Mouse (Mus musculus): Measurements from ENCODE around the gene Cxcr3. TPM values are rescaled to one million over a fixed set of nuclear protein-coding genes. Genes with fewer than 3 reads are reported as not detected.
A peak's percentile ranks its signal among the peaks of the same experiment; 100 is the strongest.

Cxcr3 gene
- polyA plus RNA-seq (2015; fragmentation: Nextera tagmentation; extraction: Ambion mirVana) = 0.22 and 0.27 TPM in 2 replicates

GRCm38 (mm10) chrX:101733828-101734319, at the start of gene Cxcr3:
Gene Cxcr3 (minus strand): TSS chrX:101734269.
- WGBS = 76% methylated on average over 11 of the region's 11 CpGs
- no peaks in the 10 kb centered on the region for H3K4me1 ChIP-seq (replicated peaks)
- H3K4me2 ChIP-seq = no peak within 1 kb of the TSS
- peaks cover 20% of the 10 kb centered on the region; the same call in 1 of the 2 replicates for H3K27me3 ChIP-seq
- no peak within 1 kb of the TSS for H3K9ac ChIP-seq
- H3K36me3 ChIP-seq = no peaks in the 10 kb centered on the region
- ATAC-seq (ENCODE audit: low FRiP score) = no peak
- no peak within 1 kb of the TSS for H3K4me3 ChIP-seq
- no peaks in the 10 kb centered on the region for H3K9me3 ChIP-seq
- no peak within 1 kb of the TSS for H3K27ac ChIP-seq

DNA sequence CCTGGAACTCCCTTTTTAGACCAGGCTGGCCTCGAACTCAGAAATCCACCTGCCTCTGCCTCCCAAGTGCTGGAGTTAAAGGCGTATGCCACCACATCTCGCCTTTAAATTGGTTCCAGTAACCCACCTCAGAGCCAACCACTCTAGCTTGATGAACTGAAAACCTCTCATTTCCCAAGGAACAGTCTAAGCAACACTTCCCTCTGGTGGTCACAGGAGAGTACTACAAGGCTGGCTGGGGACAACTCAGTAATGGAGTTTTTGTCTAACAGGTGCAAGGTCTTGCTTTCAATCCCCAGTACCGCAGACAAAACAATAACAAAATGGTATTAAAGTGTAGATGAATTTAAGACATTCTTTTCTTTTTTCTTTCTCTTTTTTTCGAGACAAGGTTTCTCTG, 38.0 kb upstream of the Cxcr3 start:
- Histone ChIP-seq H3K36me3 (no peaks in the 10 kb centered on the region), H3K27me3 (peaks cover 4% of the 10 kb centered on the region; the same call in 1 of the 2 replicates), H3K27ac (no peak overlapping the region), H3K4me1 (replicated peaks) (no peaks in the 10 kb centered on the region), H3K9me3 (no peaks in the 10 kb centered on the region), H3K4me3 (no peak overlapping the region), H3K9ac (no peak overlapping the region), H3K4me2 (no peak overlapping the region)
- ATAC-seq (ENCODE audit: low FRiP score) = no peak
- 46% methylated on average over 5 of the region's 5 CpGs for WGBS

- H3K27ac ChIP-seq = no peak overlapping the region
- H3K9me3 ChIP-seq = no peaks in the 10 kb centered on the region
- H3K4me3 ChIP-seq = no peak overlapping the region
- H3K27me3 ChIP-seq = peaks cover 14% of the 10 kb centered on the region; the same call in 1 of the 2 replicates
- H3K36me3 ChIP-seq = no peaks in the 10 kb centered on the region
- H3K4me1 ChIP-seq (replicated peaks) = no peaks in the 10 kb centered on the region
- no peak for ATAC-seq (ENCODE audit: low FRiP score)
- no peak overlapping the region for H3K9ac ChIP-seq
- no peak overlapping the region for H3K4me2 ChIP-seq
- WGBS = 71% methylated on average over 3 of the region's 3 CpGs
Observed at GRCm38 (mm10) chrX:101770307-101770706, 36.2 kb upstream of the Cxcr3 start.

- WGBS = 82% methylated on average over 2 of the region's 2 CpGs
- Histone ChIP-seq H3K27me3 (peaks cover 17% of the 10 kb centered on the region), H3K36me3 (no peaks in the 10 kb centered on the region), H3K9me3 (no peaks in the 10 kb centered on the region), H3K9ac (no peak overlapping the region), H3K4me1 (replicated peaks) (no peaks in the 10 kb centered on the region), H3K27ac (no peak overlapping the region), H3K4me3 (no peak overlapping the region), H3K4me2 (no peak overlapping the region)
- ATAC-seq (ENCODE audit: low FRiP score) = no peak
Observed at GRCm38 (mm10) chrX:101769478-101769877, 35.4 kb upstream of the Cxcr3 start.

DNA sequence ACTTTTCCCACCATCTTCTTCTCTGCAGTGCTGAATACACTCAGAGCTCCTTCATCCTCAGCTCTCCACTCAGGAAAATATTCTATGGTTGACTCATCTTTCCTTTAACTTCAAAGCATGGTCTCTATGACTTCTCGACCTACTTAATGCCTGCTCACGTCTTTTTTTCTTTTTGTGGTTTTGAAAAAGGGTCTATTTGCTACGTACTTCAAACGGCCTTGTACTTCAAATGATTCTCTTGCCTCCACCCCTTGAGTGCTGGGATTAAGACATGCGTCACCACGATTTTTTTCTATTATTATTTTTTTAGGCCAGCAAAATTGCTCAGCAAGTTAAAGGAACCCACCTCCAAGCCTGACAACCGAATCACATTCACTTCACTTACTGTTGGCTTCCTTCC, 33.2 kb upstream of the Cxcr3 start:
- Histone ChIP-seq H3K27ac (no peak overlapping the region), H3K27me3 (peaks cover 17% of the 10 kb centered on the region), H3K4me1 (replicated peaks) (no peaks in the 10 kb centered on the region), H3K4me2 (no peak overlapping the region), H3K4me3 (no peak overlapping the region), H3K9ac (no peak overlapping the region), H3K36me3 (no peaks in the 10 kb centered on the region), H3K9me3 (no peaks in the 10 kb centered on the region)
- ATAC-seq (ENCODE audit: low FRiP score) = no peak
- WGBS = 84% methylated on average over 7 of the region's 7 CpGs

DNA sequence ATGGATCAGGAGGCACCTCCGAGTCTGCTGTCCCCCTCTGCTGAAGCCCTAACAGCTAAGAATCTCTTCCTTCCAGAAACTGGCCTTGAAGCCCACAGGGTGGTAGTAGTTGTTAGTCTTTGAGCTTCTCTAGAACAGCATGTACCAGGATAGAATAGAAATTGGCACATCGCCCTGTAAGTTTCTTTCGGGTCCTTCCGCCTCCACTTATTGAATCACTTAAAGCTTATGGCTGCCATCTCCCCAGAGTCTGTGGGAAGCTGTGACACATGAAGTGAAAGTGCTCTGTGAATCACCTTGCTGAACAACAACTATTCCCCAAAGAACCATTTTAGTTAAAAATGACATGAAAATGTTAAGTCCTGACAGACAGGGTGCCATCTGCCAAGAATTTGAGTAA, 31.0 kb upstream of the Cxcr3 start:
- Histone ChIP-seq H3K4me1 (replicated peaks) (no peaks in the 10 kb centered on the region), H3K4me2 (no peak overlapping the region), H3K36me3 (no peaks in the 10 kb centered on the region), H3K27me3 (peaks cover 22% of the 10 kb centered on the region), H3K9ac (no peak overlapping the region), H3K4me3 (no peak overlapping the region), H3K27ac (no peak overlapping the region), H3K9me3 (no peaks in the 10 kb centered on the region)
- no peak for ATAC-seq (ENCODE audit: low FRiP score)
- 87% methylated on average over 4 of the region's 4 CpGs for WGBS

GRCm38 (mm10) chrX:101764621-101765020, 30.6 kb upstream of the Cxcr3 start:
- Histone ChIP-seq H3K36me3 (no peaks in the 10 kb centered on the region), H3K9me3 (no peaks in the 10 kb centered on the region), H3K4me3 (no peak overlapping the region), H3K27me3 (peaks cover 24% of the 10 kb centered on the region), H3K27ac (no peak overlapping the region), H3K9ac (no peak overlapping the region), H3K4me2 (no peak overlapping the region), H3K4me1 (replicated peaks) (no peaks in the 10 kb centered on the region)
- ATAC-seq (ENCODE audit: low FRiP score) = no peak
- 79% methylated on average over 5 of the region's 5 CpGs for WGBS

DNA sequence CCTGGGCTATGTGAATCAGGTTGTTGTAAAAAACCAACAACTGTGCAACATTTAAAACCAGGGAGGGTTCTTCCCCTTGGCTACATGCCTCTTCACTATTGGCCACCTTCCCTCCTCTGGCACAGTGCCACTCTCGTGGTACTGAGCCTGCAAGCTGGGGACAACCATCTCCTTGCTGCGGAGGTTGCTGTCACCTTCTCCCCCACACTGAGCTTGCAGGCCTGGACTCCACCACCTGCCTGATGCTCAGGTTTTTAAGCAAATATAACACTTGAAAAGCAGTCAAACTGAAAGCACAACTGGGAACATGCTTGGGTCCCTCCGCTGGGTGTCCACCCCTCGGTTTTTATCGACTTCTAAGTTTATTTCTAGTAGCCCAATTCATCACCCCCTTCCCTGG, 20.4 kb upstream of the Cxcr3 start:
- Histone ChIP-seq H3K9ac (no peak overlapping the region), H3K4me1 (replicated peaks) (no peaks in the 10 kb centered on the region), H3K27ac (no peak overlapping the region), H3K4me2 (no peak overlapping the region), H3K27me3 (peaks cover 14% of the 10 kb centered on the region; the same call in 1 of the 2 replicates), H3K36me3 (no peaks in the 10 kb centered on the region), H3K4me3 (no peak overlapping the region), H3K9me3 (no peaks in the 10 kb centered on the region)
- 78% methylated on average over 5 of the region's 5 CpGs for WGBS
- no peak for ATAC-seq (ENCODE audit: low FRiP score)

DNA sequence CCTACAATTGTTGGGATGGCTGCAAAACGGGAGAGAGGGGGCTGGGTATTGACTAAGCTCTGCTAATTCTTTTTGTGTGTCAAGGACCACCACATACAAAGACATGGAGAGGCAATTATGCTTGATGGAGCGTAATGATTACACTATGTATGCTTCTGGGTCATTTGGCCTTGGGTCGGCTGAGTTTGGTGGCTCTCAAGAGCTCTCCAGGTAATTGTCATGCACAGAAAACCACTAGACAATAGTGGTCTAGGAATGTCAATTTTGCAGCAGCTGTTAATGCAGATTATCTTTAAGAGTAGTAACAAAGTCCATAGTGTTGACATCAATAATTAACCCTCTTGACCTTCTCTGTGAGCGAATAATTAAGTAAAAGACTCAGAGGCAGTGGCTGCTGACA, 16.1 kb upstream of the Cxcr3 start:
- no peaks in the 10 kb centered on the region for H3K9me3 ChIP-seq
- no peak overlapping the region for H3K4me3 ChIP-seq
- H3K9ac ChIP-seq = no peak overlapping the region
- no peaks in the 10 kb centered on the region for H3K4me1 ChIP-seq (replicated peaks)
- WGBS = 44% methylated on average over 4 of the region's 4 CpGs
- ATAC-seq (ENCODE audit: low FRiP score) = no peak
- H3K4me2 ChIP-seq = no peak overlapping the region
- H3K36me3 ChIP-seq = no peaks in the 10 kb centered on the region
- H3K27ac ChIP-seq = no peak overlapping the region
- H3K27me3 ChIP-seq = peaks cover 17% of the 10 kb centered on the region; the same call in 1 of the 2 replicates

DNA sequence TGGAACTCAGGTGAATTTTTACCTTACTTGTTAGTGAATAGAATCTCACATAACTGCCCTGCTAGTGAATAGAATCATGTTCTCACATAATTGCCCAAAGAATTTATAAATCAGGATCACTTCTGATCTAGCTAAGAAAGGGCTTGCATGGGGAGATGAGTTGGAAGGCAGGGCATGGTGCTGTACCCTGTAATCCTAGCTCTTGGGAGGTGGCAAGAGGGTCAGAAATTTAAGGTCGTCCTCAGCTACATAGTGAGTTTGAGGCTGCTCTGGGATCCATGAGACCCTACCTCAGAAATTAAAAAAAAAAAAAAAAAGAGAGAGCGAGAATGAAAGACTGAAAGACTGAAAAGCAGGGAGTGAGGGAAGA, 7.0 kb upstream of the Cxcr3 start:
- no peak for ATAC-seq (ENCODE audit: low FRiP score)
- no peaks in the 10 kb centered on the region for H3K36me3 ChIP-seq
- H3K4me3 ChIP-seq = no peak overlapping the region
- H3K4me1 ChIP-seq (replicated peaks) = no peaks in the 10 kb centered on the region; the same call in 1 of the 2 replicates
- H3K27ac ChIP-seq = peak overlapping the region; percentile 64
- no peak overlapping the region for H3K9ac ChIP-seq
- peaks cover 26% of the 10 kb centered on the region; the same call in 1 of the 2 replicates for H3K27me3 ChIP-seq
- 79% methylated on average over 1 of the region's 2 CpGs for WGBS
- H3K9me3 ChIP-seq = no peaks in the 10 kb centered on the region
- H3K4me2 ChIP-seq = no peak overlapping the region

DNA sequence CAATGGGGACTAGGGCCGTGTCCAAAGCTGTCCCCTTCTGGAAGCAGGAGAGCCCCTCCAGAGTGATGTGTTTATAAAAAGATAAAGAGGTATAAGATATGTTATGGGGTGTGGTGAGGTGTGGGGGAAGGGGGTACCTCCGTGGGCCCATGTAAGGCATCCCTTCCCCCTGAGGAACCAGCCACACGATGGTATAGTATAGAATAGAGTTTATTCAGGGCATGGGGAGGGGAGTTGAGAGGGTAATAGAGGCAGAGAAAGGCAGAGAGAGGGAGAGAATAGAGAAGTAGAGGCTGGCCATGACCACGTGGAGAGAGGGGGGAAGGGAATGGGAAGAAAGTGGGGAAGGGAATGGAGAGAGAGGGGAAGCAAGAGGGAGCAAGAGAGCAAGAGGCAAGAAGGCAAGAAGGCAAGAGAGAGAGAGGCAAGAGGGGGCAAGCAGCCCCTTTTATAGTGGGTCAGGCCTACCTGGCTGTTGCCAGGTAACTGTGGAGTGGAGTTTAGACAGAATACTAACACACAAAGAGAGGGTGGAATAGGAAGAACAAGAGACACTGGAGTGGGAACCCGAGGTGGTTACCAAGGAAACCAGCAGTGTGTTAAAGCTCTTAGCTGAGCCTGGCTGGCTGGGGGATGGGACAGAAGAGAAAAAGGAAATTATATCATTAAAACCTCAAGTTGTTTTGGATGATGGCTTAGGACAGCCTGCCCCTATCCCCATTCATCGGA, 6.4 kb upstream of the Cxcr3 start:
- peak overlapping the region; percentile 48 for H3K27ac ChIP-seq
- no peaks in the 10 kb centered on the region for H3K36me3 ChIP-seq
- no peak overlapping the region for H3K9ac ChIP-seq
- no peak overlapping the region for H3K4me3 ChIP-seq
- 46% methylated on average over 6 of the region's 6 CpGs for WGBS
- ATAC-seq (ENCODE audit: low FRiP score) = peak; percentile 92
- no peak overlapping the region for H3K4me2 ChIP-seq
- peaks cover 28% of the 10 kb centered on the region; the same call in 1 of the 2 replicates for H3K27me3 ChIP-seq
- no peaks in the 10 kb centered on the region for H3K9me3 ChIP-seq
- no peaks in the 10 kb centered on the region; the same call in 1 of the 2 replicates for H3K4me1 ChIP-seq (replicated peaks)

- H3K4me2 ChIP-seq = no peak overlapping the region
- peaks cover 22% of the 10 kb centered on the region; the same call in 1 of the 2 replicates for H3K27me3 ChIP-seq
- H3K27ac ChIP-seq = no peak overlapping the region
- no peak overlapping the region for H3K4me3 ChIP-seq
- H3K4me1 ChIP-seq (replicated peaks) = no peaks in the 10 kb centered on the region; the same call in 1 of the 2 replicates
- H3K36me3 ChIP-seq = no peaks in the 10 kb centered on the region
- no peak for ATAC-seq (ENCODE audit: low FRiP score)
- H3K9me3 ChIP-seq = no peaks in the 10 kb centered on the region
- H3K9ac ChIP-seq = no peak overlapping the region
Observed at GRCm38 (mm10) chrX:101737201-101737600, 3.1 kb upstream of the Cxcr3 start.

DNA sequence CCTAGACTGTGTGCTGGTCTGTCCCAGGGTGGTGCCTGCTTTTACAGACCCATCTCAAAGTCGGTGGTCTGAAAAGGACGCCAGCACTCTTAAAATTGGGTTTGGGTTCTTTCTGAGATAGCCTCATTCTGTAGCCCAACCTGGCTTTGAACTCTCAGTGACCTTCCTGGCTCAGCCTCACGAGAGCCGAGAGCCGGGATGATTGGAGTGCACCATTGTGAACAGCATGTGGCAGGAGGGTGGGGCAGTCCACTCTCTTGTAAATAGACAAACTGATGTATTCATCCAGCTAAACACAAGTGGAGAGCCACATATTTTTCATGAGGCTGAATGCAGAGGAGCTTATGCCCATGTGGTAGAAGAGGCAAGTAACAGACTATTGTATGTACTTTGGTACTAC, 912 bp upstream of the Cxcr3 start:
- H3K27ac ChIP-seq = no peak overlapping the region
- no peak overlapping the region for H3K4me3 ChIP-seq
- H3K36me3 ChIP-seq = no peaks in the 10 kb centered on the region
- H3K9me3 ChIP-seq = no peaks in the 10 kb centered on the region
- WGBS = 70% methylated on average over 5 of the region's 5 CpGs
- peaks cover 22% of the 10 kb centered on the region; the same call in 1 of the 2 replicates for H3K27me3 ChIP-seq
- H3K4me2 ChIP-seq = no peak overlapping the region
- H3K4me1 ChIP-seq (replicated peaks) = no peaks in the 10 kb centered on the region
- no peak for ATAC-seq (ENCODE audit: low FRiP score)
- no peak overlapping the region for H3K9ac ChIP-seq

Data from hindbrain, embryonic 13.5 days (tissue).